Mouse (Mus musculus) brain, embryonic 14.5 days (tissue): ENCODE results near the gene Wnt9a. TPM values are rescaled to one million over a fixed set of nuclear protein-coding genes. Genes with fewer than 3 reads are reported as not detected.
A peak's percentile ranks its signal among the peaks of the same experiment; 100 is the strongest.
"Not testable (repeated sequence)": the region's sequence is repeated elsewhere in the genome, so short reads cannot be mapped to it uniquely, and the experiment has no call there.

Source experiments
- DNase-seq: peaks from one replicate; pipeline ENCODE4 v3.0.0-alpha.2; 2011; ENCODE audit warnings: low read depth
- CTCF ChIP-seq: fragments of 200-500 bp; IDR thresholded peaks from 2 replicates; pipeline ENCODE4 v1.5.1; 2012; ENCODE audit warnings: inconsistent platforms, mild to moderate bottlenecking, moderate library complexity, borderline replicate concordance; ENCODE audit not compliant: insufficient read depth, insufficient read length; ENCODE audit errors: extremely low read depth
- POLR2A ChIP-seq: fragments of 200-500 bp; IDR thresholded peaks from 2 replicates; pipeline ENCODE4 v1.6.1; 2012; ENCODE audit warnings: mild to moderate bottlenecking, inconsistent platforms, borderline replicate concordance; ENCODE audit not compliant: poor library complexity, insufficient read depth, insufficient read length, severe bottlenecking; ENCODE audit errors: extremely low read depth
- polyA plus RNA-seq: library from polyadenylated mRNA; depleted of rRNA; stranded (reverse); fragments of >200 nt; gene quantifications from 2 replicates; pipeline ENCODE4 v1.2.3, GENCODE M21; 2012; rRNA removed

Wnt9a gene
- polyA plus RNA-seq, 1 experiment: 4.5 TPM

DNA sequence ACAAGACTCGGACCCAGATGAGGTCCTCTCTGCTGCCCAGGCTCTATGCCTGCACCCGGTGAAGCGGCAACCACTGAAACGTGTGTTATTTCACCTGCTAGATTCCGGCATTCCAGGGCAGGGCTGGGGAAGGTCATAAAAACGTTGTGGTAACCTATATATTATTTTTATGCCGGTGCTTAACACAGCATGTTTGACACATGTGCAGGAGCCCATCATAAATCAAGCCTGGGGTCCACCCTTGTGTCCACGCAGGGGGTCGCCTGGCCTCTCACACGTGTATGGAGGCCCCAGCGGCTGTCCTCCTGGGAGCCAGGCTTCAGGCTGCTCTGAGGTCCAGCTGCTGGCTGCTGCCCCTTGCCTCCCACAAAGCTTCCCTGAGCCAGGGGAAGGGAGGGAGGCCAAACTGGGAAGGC lies 50.2 kb downstream of the Wnt9a start:
- no peak for DNase-seq
- TF ChIP-seq POLR2A (no peak), CTCF (no peak)

DNA sequence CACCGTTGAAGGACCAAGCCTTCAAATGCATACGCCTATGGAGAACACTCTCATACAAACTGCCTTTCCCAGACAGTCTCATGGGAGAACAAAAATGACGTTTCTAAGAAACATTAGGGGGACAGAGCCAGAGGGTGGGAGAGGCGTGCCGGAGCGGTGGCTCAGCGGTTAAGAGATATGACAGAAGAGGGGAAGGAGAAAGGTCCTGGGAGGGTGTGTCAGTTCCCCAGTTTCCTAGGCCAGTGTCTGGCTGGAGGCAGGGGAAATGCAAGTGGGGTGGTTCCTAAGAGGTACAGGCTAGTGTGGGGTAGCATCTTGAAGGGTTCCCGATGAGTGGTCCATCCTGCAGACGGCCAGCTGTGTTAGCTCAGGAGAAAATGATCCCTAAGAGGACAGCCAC lies 54.6 kb downstream of the Wnt9a start:
- TF ChIP-seq CTCF (no peak), POLR2A (no peak)
- DNase-seq: no peak

GRCm38 (mm10) chr11:59364007-59364406 lies 57.3 kb downstream of the Wnt9a start:
- no peak for TF ChIP-seq CTCF
- TF ChIP-seq POLR2A: no peak
- DNase-seq: no peak

DNA sequence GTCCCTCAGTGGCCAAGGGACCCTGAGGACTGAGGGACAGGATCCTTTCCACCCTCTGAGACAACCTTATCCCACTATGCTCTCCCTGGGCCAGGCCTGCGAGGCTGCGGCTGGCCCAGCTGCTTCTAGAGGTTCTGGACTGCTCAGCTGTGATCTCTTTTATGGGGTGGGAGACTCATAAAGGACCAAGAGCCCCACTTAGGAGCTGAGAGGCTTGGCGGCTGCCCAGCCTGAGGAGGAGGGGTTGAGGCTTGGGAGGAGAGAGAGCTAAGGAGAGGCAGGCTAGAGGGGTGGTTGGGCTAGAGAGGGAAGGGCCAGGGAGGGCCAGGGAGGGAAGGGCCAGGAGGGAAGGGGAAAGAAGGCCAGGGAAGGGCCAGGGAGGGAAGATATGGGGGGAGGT lies 57.7 kb downstream of the Wnt9a start:
- peak; percentile 68 for DNase-seq

DNA sequence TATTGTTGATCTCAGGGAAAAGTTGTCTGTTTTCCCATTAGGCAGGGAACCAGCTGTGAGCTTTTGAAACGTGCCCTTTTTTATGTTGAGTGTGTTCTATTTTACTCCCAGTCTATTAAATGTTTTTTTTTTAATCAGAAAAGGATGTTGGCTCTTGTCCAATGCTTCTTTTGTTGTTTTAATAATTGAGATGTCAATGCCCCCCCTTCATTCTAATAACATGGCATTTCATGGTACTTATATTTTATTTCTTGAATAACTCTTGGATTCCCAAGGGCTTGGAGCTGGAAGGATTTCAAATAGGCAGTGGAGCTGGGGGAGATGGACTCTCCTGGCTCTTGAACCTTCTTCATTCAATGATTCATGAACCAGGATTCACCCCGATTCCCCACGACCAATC lies 59.3 kb downstream of the Wnt9a start:
- TF ChIP-seq CTCF (no peak), POLR2A (no peak)
- peak; percentile 70 for DNase-seq

More for the DNA sequence above, 57.7 kb downstream of the Wnt9a start:
- TF ChIP-seq CTCF (no peak), POLR2A (no peak)

GRCm38 (mm10) chr11:59366633-59367032 lies 59.9 kb downstream of the Wnt9a start:
- peak; percentile 50 for DNase-seq

GRCm38 (mm10) chr11:59367955-59368354 lies 61.2 kb downstream of the Wnt9a start:
- not testable (repeated sequence) for DNase-seq

More at GRCm38 (mm10) chr11:59366633-59367032, 59.9 kb downstream of the Wnt9a start:
- peak; percentile 51 for TF ChIP-seq CTCF
- TF ChIP-seq POLR2A: no peak

- DNase-seq: no peak
- TF ChIP-seq POLR2A: no peak
- no peak for TF ChIP-seq CTCF
These were observed 63.1 kb downstream of the Wnt9a start for GRCm38 (mm10) chr11:59369848-59370247.

DNA sequence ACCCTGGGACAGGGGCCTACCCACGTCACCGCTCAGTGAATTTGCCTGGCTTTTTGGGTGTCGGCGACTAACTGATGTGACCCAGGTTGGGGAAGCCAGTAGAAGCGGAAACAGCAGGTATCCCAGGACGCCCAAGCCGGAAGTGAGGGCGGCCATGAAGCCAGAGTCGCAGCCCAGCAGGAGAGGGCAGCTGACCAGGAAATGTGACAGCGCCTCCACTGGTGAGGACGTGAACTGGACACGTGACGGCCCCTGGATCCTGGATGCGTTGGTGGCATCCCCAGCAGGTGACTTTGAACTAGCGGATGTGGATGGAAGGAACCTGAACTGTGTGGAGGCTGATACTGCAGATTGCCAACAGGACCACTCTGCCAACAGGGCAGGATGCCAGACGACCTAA lies 68.7 kb downstream of the Wnt9a start, which contains the start of gene Prss38:
Gene Prss38, minus strand, starts transcription at position 183 of the 400 bp plus-strand sequence.
- DNase-seq: no peak
- TF ChIP-seq CTCF (0 out of 2 replicates have a peak, but pooled peaks have one; percentile 4), POLR2A (no peak)

GRCm38 (mm10) chr11:59377999-59378398 lies 71.3 kb downstream of the Wnt9a start:
- no peak for DNase-seq
- TF ChIP-seq CTCF: no peak
- no peak for TF ChIP-seq POLR2A

DNA sequence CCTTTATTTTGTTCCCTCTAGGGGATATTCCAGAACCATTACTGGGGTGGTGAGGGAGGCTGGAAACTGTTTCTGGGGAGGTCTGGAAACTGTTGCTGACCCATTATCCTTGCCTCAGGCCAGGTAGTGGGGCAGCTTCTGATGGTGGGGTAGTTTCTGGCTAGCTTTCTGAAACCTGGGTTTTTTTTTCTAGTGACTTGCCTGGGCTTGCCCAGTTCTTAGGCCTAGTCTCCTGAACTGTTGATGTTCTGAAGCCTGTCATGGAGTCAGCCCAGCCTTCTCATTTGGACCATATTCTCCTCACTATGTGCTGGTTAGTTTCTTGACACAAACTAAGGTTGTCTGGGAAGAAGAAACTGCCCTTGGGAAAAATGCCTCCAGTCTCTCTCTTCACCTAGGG lies 72.8 kb downstream of the Wnt9a start:
- TF ChIP-seq CTCF: no peak
- no peak for TF ChIP-seq POLR2A
- DNase-seq: no peak

Other genes starting within 250 kb of the Wnt9a start
- 0.77 and 1.4 TPM in 2 replicates for gene Obscn, start 170.5 kb upstream of the Wnt9a start, polyA plus RNA-seq
- gene Iba57, start 143.2 kb upstream of the Wnt9a start, polyA plus RNA-seq: 7.8 and 8.5 TPM in 2 replicates
- gene Gjc2, start 123.7 kb upstream of the Wnt9a start, polyA plus RNA-seq: 0.87 and 1.1 TPM in 2 replicates
- 145 and 172 TPM in 2 replicates for gene Guk1, start 114.7 kb upstream of the Wnt9a start, polyA plus RNA-seq
- 45.5 and 58.2 TPM in 2 replicates for gene Mrpl55, start 104.4 kb upstream of the Wnt9a start, polyA plus RNA-seq
- 32.4 and 37.2 TPM in 2 replicates for gene 2310033P09Rik, start 98.6 kb upstream of the Wnt9a start, polyA plus RNA-seq
- gene Arf1, start 78.7 kb upstream of the Wnt9a start, polyA plus RNA-seq: 565 and 655 TPM in 2 replicates
- gene Wnt3a, start 16.2 kb upstream of the Wnt9a start, polyA plus RNA-seq: 0.50 and 1.1 TPM in 2 replicates
- gene Prss38, start 68.7 kb downstream of the Wnt9a start, polyA plus RNA-seq: 0.08 and 0.28 TPM in 2 replicates
- gene Jmjd4, start 143.1 kb downstream of the Wnt9a start, polyA plus RNA-seq: 14.6 and 17.9 TPM in 2 replicates
- 298 and 341 TPM in 2 replicates for gene Snap47, start 144.3 kb downstream of the Wnt9a start, polyA plus RNA-seq
- 6.9 and 7.0 TPM in 2 replicates for gene Zfp867, start 165.5 kb downstream of the Wnt9a start, polyA plus RNA-seq
- gene Zkscan17, start 219.8 kb downstream of the Wnt9a start, polyA plus RNA-seq: 12.6 and 16.4 TPM in 2 replicates
- gene Nlrp3, start 234.6 kb downstream of the Wnt9a start, polyA plus RNA-seq: 0.24 and 0.33 TPM in 2 replicates